Mouse (Mus musculus): ENCODE data around the gene Gpr155. TPM values are rescaled to one million over a fixed set of nuclear protein-coding genes. Genes with fewer than 3 reads are reported as not detected.
A peak's percentile ranks its signal among the peaks of the same experiment; 100 is the strongest.

Gpr155 gene
- polyA plus RNA-seq (2015; fragmentation: Nextera tagmentation; extraction: Ambion mirVana) = 8.6 and 9.5 TPM in 2 replicates

DNA sequence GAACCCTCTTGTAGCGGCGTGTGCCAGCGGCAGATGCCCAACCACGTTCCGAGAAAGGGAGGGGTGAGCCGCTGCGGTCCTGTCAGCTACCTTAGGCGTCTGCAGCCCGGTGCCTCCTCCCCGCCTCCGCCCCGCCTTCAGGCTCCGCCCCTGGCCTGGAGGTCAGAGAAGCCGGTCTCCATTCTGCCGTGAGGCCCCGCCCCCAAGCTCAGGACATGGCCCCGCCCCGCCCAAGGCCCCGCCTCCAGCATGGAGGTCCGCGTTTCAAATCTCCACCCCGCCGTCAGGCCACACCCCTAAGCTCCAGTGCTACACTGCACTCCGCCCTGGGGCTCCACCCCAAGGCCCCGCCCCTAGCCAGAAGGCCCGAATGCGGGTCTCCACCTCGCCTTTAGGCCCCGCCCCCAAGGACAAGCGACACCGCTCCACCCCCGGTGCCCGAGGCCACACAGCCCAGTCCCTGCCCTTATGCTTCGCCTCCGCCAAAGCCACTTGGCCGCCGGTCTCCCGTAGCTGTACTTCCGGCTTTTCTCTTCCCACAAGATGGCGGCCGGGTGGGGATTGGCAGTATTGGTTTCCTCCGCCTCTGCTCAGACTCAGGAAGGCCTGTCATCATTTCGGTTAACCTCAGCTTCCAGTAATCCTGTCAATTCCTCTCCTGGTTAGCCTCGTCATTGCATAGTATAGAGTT, at the start of gene Gpr155:
Gene Gpr155, minus strand, starts transcription at position 217 of the 691 bp plus-strand sequence.
- Histone ChIP-seq H3K27me3 (no peaks in the 10 kb centered on the region), H3K4me3 (peak within 1 kb of the TSS; percentile 75), H3K36me3 (0 out of 2 replicates have a peak, but pooled peaks cover 3% of the 10 kb centered on the region), H3K27ac (peak within 1 kb of the TSS; percentile 69), H3K4me1 (peaks cover 13% of the 10 kb centered on the region), H3K4me2 (peak within 1 kb of the TSS; percentile 96), H3K9me3 (no peaks in the 10 kb centered on the region), H3K9ac (peak within 1 kb of the TSS; percentile 84)
- peak; percentile 96 for ATAC-seq (ENCODE audit: insufficient number of reproducible peaks, insufficient read depth, low FRiP score, low TSS enrichment, low read depth)
- under 1% methylated on average over 38 of the region's 44 CpGs for WGBS

DNA sequence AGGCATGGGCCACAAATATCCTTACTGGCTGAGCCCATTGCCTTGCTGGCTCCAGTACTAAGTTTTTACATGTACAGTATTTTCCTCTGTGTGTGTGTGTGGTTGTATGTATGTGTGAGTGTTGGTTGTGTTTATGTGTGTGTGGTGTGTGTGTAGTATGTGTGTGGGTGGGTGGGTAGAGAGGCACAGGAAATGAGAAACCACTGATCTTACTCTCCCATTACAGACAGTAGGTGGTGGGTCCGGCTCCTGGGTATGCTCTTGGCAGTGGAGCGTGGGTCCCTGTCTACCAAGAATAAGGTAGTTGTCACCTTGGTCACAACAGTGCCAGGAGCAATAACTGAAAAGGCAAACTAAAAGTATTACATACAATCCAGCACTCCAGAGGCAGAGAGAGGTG, 49.5 kb upstream of the Gpr155 start:
- Histone ChIP-seq H3K9me3 (no peaks in the 10 kb centered on the region), H3K4me1 (peaks cover 39% of the 10 kb centered on the region), H3K27ac (no peak overlapping the region), H3K4me3 (no peak overlapping the region), H3K36me3 (peaks cover 72% of the 10 kb centered on the region), H3K4me2 (no peak overlapping the region), H3K9ac (no peak overlapping the region), H3K27me3 (no peaks in the 10 kb centered on the region)
- WGBS = 94% methylated on average over 2 of the region's 2 CpGs
- ATAC-seq (ENCODE audit: insufficient number of reproducible peaks, insufficient read depth, low FRiP score, low TSS enrichment, low read depth) = no peak

DNA sequence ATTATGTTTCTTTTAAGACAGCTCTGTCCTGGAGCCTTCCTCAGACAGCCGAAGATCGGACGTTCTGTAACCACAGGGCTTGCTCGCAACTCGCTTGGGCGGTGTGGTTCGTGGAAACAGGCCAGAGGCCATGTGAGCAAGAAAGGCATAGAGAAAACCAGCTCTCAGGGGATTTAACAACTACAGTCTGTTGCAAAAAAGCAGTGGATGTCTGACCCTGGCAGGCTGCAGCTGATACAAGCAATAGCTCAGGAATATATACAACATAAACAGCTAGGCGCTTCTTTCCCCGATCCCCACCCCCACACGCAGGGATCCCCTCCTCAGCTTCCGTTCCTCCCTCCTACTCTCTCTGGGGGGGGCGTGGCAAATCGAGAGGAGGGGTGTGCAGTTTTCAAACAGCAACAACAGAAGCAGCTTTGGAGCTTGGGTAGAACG, 45.6 kb upstream of the Gpr155 start:
- Histone ChIP-seq H3K27me3 (no peaks in the 10 kb centered on the region), H3K27ac (peak overlapping the region; percentile 71), H3K9me3 (no peaks in the 10 kb centered on the region), H3K4me3 (0 out of 2 replicates have a peak overlapping the region, but pooled peaks have one; percentile 1), H3K4me2 (peak overlapping the region; percentile 44), H3K4me1 (peaks cover 40% of the 10 kb centered on the region), H3K9ac (peak overlapping the region; percentile 28; the same call in 1 of the 2 replicates), H3K36me3 (peaks cover 42% of the 10 kb centered on the region)
- WGBS = 7% methylated on average over 14 of the region's 14 CpGs
- no peak for ATAC-seq (ENCODE audit: insufficient number of reproducible peaks, insufficient read depth, low FRiP score, low TSS enrichment, low read depth)

DNA sequence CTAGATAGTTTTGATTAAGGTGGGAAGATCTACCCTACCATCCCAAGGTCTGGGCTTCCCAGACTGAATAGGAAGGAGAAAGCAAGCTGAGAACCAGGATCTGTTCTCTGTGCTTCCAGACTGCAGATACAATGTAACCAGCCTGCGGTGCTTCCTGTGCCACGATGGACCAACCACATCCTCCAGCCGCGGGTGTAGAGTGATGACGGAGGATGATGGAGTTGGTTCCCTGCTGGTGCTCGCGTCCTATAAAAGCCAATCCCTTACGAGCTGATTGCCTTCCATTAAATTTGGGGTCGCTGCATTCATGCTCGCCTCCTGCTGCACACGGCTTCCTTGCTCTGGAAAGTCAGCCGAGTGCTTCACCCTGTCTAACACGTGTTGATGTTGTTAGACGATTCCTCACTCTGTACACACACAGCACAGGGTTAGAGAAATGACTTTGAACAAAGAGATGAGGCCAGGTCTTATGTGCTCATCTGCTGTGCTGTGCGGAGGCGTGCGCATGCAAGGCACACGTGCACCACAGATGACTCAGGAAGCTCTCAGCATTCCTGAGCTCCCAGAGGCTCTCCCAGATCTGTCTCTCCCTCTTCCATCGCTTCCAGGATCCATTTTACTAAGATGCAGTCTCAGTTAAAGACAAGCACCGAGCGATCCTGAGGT, 42.6 kb upstream of the Gpr155 start:
- 0 out of 2 replicates have a peak overlapping the region, but pooled peaks have one; percentile 5 for H3K4me2 ChIP-seq

DNA sequence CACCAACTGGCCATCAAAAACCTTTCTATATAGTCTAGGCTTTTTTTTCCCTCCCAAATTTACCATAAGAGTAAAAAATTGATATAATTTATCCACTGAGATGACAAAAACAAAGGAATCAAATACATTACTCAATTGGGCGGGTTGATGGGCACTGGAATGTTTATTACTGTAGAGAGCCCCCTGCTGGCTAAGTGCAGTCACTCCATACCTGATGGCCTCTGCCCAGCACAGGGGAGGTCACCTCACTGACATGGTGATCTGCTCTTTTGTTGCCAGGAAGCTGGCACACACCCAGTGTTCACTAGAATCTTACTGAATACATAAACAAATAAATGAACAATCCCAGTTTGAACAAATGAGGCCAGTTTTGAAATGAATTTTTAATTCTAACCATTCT, 40.9 kb upstream of the Gpr155 start:
- Histone ChIP-seq H3K4me1 (peaks cover 19% of the 10 kb centered on the region), H3K36me3 (peaks cover 3% of the 10 kb centered on the region; the same call in 1 of the 2 replicates), H3K4me2 (no peak overlapping the region), H3K4me3 (no peak overlapping the region), H3K9ac (no peak overlapping the region), H3K27me3 (no peaks in the 10 kb centered on the region), H3K9me3 (no peaks in the 10 kb centered on the region), H3K27ac (no peak overlapping the region)
- 32% methylated on average over 1 of the region's 1 CpGs for WGBS
- ATAC-seq (ENCODE audit: insufficient number of reproducible peaks, insufficient read depth, low FRiP score, low TSS enrichment, low read depth) = no peak

More for the DNA sequence above, 42.6 kb upstream of the Gpr155 start:
- no peaks in the 10 kb centered on the region for H3K27me3 ChIP-seq
- no peak overlapping the region for H3K4me3 ChIP-seq
- H3K9me3 ChIP-seq = no peaks in the 10 kb centered on the region
- H3K4me1 ChIP-seq = peaks cover 25% of the 10 kb centered on the region
- peak overlapping the region; percentile 72 for H3K27ac ChIP-seq
- peaks cover 16% of the 10 kb centered on the region for H3K36me3 ChIP-seq
- H3K9ac ChIP-seq = no peak overlapping the region
- no peak for ATAC-seq (ENCODE audit: insufficient number of reproducible peaks, insufficient read depth, low FRiP score, low TSS enrichment, low read depth)
- WGBS = 58% methylated on average over 21 of the region's 21 CpGs

DNA sequence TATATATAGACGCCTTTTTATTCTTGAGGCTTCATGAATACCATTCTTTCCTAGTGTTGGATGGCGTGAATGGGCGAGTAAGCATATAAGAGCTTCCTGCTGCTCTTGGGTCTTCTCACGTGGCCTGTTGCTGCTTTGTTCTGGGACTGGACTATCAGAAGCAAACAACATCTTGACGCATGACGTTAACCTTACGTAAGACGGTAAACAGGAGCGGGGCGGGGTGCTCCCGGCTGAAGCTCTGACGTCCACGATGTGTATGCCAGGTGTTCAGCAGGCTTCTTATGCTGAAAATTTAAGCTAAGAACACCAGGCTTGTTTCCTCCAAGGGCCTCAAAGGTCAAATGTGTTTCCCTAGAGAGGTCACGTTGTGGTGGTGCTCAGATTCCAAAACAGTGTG, 39.5 kb upstream of the Gpr155 start:
- Histone ChIP-seq H3K27ac (no peak overlapping the region), H3K27me3 (no peaks in the 10 kb centered on the region), H3K4me1 (0 out of 2 replicates have a peak, but pooled peaks cover 5% of the 10 kb centered on the region), H3K4me3 (no peak overlapping the region), H3K4me2 (no peak overlapping the region), H3K9ac (no peak overlapping the region), H3K9me3 (no peaks in the 10 kb centered on the region), H3K36me3 (no peaks in the 10 kb centered on the region)
- 77% methylated on average over 14 of the region's 14 CpGs for WGBS
- no peak for ATAC-seq (ENCODE audit: insufficient number of reproducible peaks, insufficient read depth, low FRiP score, low TSS enrichment, low read depth)

DNA sequence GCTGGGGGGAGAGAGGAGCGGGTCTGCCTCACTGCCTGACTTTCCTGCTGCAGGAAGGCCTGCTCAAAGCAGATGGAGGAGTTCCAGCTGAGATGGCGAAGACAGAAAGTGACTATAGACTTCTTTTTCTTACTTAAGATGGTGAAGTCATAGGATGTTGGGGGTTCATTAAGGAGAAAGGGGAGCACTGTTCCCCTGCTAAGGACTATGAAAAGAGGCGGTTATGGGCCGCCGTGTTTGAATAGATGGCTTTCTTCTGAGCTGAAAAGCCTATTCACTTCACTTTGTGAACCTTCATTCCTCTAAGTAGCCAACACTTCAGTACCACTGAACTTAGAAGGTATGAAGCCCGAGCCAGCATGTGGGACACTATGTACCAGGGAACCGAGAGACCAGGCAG, 33.4 kb upstream of the Gpr155 start:
- no peak overlapping the region for H3K4me3 ChIP-seq
- no peaks in the 10 kb centered on the region for H3K9me3 ChIP-seq
- no peaks in the 10 kb centered on the region for H3K36me3 ChIP-seq
- ATAC-seq (ENCODE audit: insufficient number of reproducible peaks, insufficient read depth, low FRiP score, low TSS enrichment, low read depth) = no peak
- H3K9ac ChIP-seq = no peak overlapping the region
- 0 out of 2 replicates have a peak overlapping the region, but pooled peaks have one; percentile 33 for H3K27ac ChIP-seq
- no peaks in the 10 kb centered on the region for H3K4me1 ChIP-seq
- H3K4me2 ChIP-seq = no peak overlapping the region
- 62% methylated on average over 7 of the region's 7 CpGs for WGBS
- no peaks in the 10 kb centered on the region for H3K27me3 ChIP-seq

DNA sequence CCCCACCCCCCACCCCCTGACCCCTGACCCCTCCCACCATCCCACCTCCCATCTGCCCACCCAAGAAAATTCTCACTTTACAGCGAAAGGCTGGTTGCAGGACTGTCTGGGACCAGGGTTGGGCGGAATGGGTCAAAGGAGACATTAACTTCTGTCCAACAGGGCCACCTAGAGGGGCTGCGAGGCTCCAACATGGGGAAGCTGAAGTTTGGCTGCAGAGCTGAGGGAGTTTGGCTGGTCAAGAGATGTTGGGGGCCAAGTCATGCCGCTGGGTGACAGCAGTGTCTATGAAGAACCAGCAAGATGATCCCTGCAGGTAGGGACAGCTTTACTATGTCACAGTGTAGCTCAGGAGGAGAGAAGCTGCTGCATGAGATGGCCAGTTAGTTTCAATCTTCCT, 32.9 kb upstream of the Gpr155 start:
- no peak for ATAC-seq (ENCODE audit: insufficient number of reproducible peaks, insufficient read depth, low FRiP score, low TSS enrichment, low read depth)
- H3K9me3 ChIP-seq = no peaks in the 10 kb centered on the region
- H3K27ac ChIP-seq = no peak overlapping the region
- H3K27me3 ChIP-seq = no peaks in the 10 kb centered on the region
- H3K36me3 ChIP-seq = no peaks in the 10 kb centered on the region
- H3K4me3 ChIP-seq = no peak overlapping the region
- H3K4me2 ChIP-seq = no peak overlapping the region
- no peak overlapping the region for H3K9ac ChIP-seq
- WGBS = 40% methylated on average over 4 of the region's 4 CpGs
- H3K4me1 ChIP-seq = no peaks in the 10 kb centered on the region

DNA sequence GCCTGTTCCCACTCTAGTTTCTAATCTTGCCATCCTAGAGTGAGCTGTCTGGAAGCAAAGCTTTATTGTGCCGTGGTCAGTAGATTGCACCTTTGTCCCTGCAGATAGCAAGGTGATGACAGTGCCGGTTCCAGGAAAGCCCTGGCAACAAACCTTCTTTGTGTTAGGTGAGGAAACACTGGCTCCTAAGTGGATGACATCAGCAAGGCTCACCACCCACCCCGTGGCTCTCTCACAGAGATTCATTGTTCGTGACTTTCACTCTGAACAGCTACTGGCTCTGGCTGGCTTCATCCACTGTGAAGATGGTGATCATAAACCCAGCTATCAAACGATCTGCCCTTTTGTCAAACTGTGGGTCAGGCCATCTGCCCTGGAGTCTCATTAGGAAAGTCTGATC, 29.5 kb upstream of the Gpr155 start:
- 39% methylated on average over 5 of the region's 5 CpGs for WGBS
- Histone ChIP-seq H3K27me3 (no peaks in the 10 kb centered on the region), H3K27ac (no peak overlapping the region), H3K4me2 (no peak overlapping the region), H3K4me3 (no peak overlapping the region), H3K9ac (no peak overlapping the region), H3K4me1 (no peaks in the 10 kb centered on the region), H3K36me3 (no peaks in the 10 kb centered on the region), H3K9me3 (no peaks in the 10 kb centered on the region)
- no peak for ATAC-seq (ENCODE audit: insufficient number of reproducible peaks, insufficient read depth, low FRiP score, low TSS enrichment, low read depth)

DNA sequence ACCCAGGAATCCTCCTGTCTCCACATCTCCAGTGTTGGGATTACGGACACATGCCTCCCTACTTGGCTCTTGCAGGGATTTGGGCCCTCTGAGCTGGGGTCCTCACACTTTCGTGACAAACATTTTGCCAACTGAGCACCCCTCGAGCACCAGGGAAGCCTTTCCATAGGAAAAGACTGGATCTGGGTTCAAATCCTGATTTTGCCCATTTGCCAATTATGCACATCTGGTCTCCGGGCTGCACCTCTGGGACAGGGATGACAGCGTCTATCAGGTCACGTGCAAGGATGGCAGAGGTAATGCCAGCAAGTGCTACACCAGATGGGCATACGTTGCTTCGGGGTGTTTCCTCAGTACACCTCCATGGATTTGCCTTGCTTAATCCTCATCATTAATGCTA, 23.7 kb upstream of the Gpr155 start:
- no peak overlapping the region for H3K9ac ChIP-seq
- no peaks in the 10 kb centered on the region for H3K4me1 ChIP-seq
- H3K27ac ChIP-seq = no peak overlapping the region
- H3K4me3 ChIP-seq = no peak overlapping the region
- no peak overlapping the region for H3K4me2 ChIP-seq
- ATAC-seq (ENCODE audit: insufficient number of reproducible peaks, insufficient read depth, low FRiP score, low TSS enrichment, low read depth) = no peak
- WGBS = 91% methylated on average over 8 of the region's 8 CpGs
- no peaks in the 10 kb centered on the region; the same call in 1 of the 2 replicates for H3K9me3 ChIP-seq
- H3K27me3 ChIP-seq = no peaks in the 10 kb centered on the region
- no peaks in the 10 kb centered on the region for H3K36me3 ChIP-seq

DNA sequence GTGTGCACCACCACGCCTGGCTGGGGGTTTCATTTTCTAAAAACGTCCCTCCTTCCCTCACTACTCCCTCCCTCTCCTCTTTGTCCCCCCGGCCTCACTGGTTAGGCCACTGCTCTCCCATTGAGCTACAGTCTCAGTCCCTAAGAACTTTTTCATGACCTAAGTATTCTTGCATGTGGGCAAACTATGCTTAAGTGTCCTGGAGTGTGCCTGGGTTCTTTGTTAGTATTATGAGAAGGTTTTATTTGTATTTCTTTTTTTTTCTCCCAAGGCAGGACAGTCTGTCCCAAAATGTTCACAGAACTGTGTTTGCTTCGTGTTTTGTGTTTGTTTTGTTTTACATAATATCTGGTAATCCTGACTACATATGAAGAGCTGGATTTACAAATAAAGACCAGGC, 21.3 kb upstream of the Gpr155 start:
- no peak for ATAC-seq (ENCODE audit: insufficient number of reproducible peaks, insufficient read depth, low FRiP score, low TSS enrichment, low read depth)
- H3K27ac ChIP-seq = no peak overlapping the region
- H3K27me3 ChIP-seq = no peaks in the 10 kb centered on the region
- no peak overlapping the region for H3K9ac ChIP-seq
- no peak overlapping the region for H3K4me3 ChIP-seq
- 58% methylated on average over 4 of the region's 4 CpGs for WGBS
- no peak overlapping the region for H3K4me2 ChIP-seq
- no peaks in the 10 kb centered on the region for H3K36me3 ChIP-seq
- no peaks in the 10 kb centered on the region; the same call in 1 of the 2 replicates for H3K9me3 ChIP-seq
- peaks cover 7% of the 10 kb centered on the region; the same call in 1 of the 2 replicates for H3K4me1 ChIP-seq

Measured in embryonic facial prominence, embryonic 13.5 days (tissue).